Mouse (Mus musculus): ENCODE results near the gene Slc1a6.

GRCm38 (mm10) chr10:78790561-78790960 is 10.3 kb downstream of the Slc1a6 start:
- TF ChIP-seq POLR2A (IDR thresholded peaks at IDR 0.05; ENCODE audit: borderline replicate concordance, extremely low read depth, insufficient read depth, insufficient read length, poor library complexity, severe bottlenecking) (no peak), CTCF (IDR thresholded peaks at IDR 0.05; ENCODE audit: borderline replicate concordance, extremely low read depth, insufficient read depth, insufficient read length) (no peak)
